Mouse (Mus musculus): ENCODE measurements at regions not wholly inside any gene's neighbourhood (a gene's known extent, or its start where the extent isn't known, plus 50 kb on each side); places are given as distances from the start of the nearest gene placed in this dataset.

GRCm38 (mm10) chr6:51208660-51209396, 223.6 kb upstream of the Nfe2l3 start:
- peak; percentile 90 for DNase-seq (ENCODE audit: low read depth, low spot score)

GRCm38 (mm10) chr6:51211418-51211817, 221.1 kb upstream of the Nfe2l3 start:
- peak; percentile 43 for DNase-seq (ENCODE audit: low read depth, low spot score)

DNA sequence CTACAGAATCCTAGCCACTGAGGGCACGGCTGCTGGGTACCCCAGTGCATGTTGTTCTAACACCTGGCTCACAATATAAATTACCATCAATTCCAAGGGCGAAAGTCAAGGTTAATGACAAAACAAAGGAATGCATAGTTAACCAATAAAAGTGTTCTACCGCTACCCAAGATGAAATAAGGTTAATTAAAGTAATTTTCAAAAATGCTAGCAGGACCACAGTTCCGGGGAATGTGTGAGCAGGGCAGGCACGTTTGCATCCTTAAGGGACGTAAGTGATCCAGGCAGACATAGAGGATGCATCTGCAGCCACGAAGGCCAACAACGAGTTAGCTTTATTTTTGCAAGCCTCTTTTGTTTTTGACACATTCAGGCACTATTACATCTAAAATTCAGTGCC, 220.3 kb upstream of the Nfe2l3 start:
- DNase-seq (ENCODE audit: low read depth, low spot score), result no peak

DNA sequence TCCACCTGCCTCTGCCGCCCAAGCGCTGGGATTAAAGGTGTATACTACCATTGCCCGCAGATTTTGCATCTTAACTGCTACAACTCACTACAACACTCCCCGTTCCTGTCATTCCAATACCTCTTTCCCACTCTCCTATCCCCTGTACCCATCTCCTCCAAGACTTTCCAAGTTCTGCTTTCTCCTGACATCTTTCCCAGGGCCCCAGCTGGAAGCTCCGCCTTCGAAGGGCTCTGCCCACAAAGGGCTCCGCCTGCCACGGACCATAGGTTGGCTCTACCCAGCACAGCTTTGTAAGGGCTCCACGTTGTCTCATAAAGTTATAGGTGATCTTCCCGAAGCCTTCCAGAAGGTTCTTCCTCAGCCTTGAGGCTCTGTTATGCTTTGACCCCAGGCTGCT, 217.1 kb upstream of the Nfe2l3 start:
- no peak for DNase-seq (ENCODE audit: low read depth, low spot score)

DNA sequence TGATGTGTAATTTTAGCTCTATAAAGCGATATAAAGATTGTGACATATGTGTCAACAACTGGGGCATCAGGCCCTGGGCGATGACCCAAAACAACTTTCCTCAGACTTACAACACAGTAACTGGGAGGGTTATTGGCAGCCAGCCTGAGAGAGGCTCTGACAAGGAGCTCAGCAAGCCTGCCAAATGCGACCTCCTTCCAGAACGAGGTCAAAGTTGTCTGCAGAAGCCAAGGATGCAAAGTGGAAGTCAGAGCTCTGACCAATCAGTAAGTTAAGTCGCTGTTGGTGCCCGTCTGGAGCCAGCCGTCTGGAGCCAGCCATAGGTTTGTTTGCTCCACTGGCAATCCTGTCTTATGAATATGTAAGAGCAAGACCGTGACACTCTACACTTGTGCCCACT, 216.0 kb upstream of the Nfe2l3 start:
- no peak for DNase-seq (ENCODE audit: low read depth, low spot score)

- DNase-seq (ENCODE audit: low read depth, low spot score), result peak; percentile 27
Measured at GRCm38 (mm10) chr6:51219691-51220090, 212.8 kb upstream of the Nfe2l3 start.

- DNase-seq (ENCODE audit: low read depth, low spot score), result no peak
Measured at GRCm38 (mm10) chr6:51220778-51221177, 211.7 kb upstream of the Nfe2l3 start.

GRCm38 (mm10) chr6:51236077-51236740, 196.3 kb upstream of the Nfe2l3 start:
- no peak for DNase-seq (ENCODE audit: low read depth, low spot score)

DNA sequence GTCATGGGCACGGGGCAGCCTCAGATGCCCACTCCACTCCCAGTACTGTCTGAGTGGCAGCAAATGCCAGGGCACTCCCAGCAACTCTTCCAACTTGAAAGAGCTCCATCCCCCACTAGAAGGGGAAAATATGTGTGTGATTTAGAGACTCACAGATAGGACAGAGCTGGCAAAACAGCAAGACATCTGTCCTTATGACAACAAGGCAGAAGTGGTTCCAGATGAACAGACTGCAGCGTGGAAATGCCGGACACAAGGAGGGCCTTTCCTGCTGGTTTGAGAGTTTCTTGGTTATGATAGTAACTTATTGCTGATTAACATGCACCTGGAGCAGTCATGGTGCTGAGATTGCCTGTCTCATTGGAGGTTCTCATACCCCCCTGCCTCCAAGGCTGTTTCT, 192.4 kb upstream of the Nfe2l3 start:
- DNase-seq (ENCODE audit: low read depth, low spot score), result no peak

DNA sequence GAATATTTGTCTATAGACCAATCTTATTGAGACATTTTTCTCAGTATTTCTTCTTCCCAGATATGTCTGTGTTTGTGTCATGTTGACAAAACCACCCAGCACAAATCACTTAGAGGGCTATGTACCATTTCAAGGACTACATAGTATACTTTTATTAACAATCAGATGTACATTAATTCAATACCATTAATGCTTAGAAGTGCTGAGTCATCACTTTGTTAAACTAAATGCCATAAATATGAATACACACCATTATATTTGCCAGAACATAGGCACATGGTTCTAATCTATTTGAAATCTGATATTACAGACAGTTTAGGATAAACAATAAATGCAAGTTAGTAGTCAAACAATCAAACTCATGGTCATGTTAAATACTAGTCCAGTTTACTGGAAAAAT, 182.2 kb upstream of the Nfe2l3 start:
- no peak for DNase-seq (ENCODE audit: low read depth, low spot score)

- no peak for DNase-seq (ENCODE audit: low read depth, low spot score)
Measured at GRCm38 (mm10) chr6:51251432-51251831, 181.0 kb upstream of the Nfe2l3 start.

DNA sequence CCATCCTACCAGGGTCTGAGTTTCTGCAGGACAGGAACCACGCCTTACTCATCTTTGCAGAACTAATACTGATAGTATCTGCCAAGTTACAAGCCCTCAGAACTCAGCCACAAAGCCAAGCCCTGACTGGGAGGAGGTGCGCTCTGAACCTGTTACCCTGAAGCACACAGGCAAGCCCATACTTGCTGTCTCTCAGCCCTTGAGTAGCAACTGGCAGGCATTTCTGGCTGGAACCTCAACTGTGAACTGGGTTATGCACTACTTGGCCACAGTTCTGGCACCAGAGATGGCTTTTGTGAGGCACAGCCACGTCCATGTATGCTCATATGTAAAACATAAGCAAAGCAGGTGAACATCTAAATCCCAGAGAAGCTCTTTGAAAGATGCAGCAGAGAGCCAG, 179.7 kb upstream of the Nfe2l3 start:
- DNase-seq (ENCODE audit: low read depth, low spot score), result no peak

DNA sequence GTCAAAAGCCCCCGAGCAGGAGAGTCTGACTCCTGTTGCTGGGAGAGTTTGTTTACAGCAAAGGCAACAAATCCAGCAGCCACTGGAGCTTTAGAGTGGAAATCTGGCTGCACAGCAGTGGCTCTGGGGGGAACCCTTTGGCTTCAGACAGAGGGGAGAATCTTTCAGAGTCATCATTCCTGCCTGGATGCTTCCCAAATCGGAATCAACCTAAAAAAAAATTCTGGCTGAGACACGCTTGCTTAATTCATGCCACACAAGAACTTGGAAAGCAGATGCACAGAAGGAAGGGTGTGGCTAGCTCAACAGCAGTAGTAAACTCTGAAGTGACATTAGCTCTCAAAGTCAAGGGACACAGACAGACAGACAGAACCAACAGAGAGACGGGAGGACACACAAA, 175.8 kb upstream of the Nfe2l3 start:
- DNase-seq (ENCODE audit: low read depth, low spot score), result no peak

DNA sequence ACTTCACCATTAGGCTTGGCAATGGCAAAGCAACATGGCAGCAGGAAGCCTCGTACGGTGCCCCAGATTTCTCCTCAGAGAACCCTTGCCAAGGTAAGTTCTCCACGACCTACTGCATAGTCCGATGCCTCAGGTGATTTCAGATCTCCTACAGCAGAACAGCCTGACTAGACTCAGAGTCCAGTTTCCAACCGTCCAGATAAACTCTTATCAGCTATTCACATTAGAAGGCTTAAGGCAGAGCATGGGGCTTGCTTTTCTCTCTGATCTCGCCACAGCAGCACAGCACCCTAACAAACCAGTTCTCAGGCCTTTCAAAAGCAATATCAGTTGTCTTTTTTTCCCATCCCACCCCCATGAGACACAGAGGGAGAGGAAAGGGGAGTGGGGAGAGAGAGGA, 174.9 kb upstream of the Nfe2l3 start:
- DNase-seq (ENCODE audit: low read depth, low spot score), result no peak

DNA sequence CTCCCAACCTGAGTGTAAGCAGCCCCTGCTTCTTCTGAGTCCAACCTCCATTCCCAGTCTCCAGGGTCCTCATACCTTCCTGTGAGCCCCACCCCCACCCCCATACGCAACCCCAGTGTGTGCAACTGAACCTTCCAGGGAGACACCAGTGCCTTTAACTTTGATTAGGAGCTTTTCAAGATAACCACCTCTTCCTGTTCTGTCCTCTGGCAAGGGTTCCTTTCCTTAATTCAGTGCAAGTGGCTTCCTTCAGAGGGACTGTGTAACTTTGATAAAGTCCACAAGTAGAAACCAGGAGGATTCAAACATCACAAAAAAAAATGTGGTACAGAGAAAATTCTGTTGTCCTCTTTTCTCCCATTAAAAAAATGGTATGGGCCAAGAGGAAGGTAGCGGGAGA, 174.2 kb upstream of the Nfe2l3 start:
- DNase-seq (ENCODE audit: low read depth, low spot score), result no peak

- DNase-seq (ENCODE audit: low read depth, low spot score), result no peak
Measured at GRCm38 (mm10) chr6:51263595-51263994, 168.9 kb upstream of the Nfe2l3 start.

- DNase-seq (ENCODE audit: low read depth, low spot score), result no peak
Measured at GRCm38 (mm10) chr6:51265329-51265728, 167.1 kb upstream of the Nfe2l3 start.

DNA sequence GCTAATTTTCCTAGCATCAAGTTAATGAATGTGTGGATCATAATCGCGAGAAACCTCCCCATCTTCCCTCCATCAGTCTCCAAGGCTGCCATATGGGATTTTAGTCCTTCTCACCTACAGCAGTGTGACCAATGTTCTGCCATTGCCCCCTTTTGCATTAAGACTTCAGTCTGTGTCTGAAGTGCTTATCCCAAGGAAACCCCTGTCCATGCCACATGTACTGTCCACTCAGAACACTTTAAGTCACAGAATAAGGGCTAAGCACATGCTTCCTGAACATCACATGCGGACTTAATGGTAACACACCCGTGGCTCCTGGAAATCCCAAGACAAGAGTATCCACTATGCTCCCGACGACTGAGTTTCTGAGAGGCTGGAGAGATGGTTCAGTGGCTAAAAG, 165.7 kb upstream of the Nfe2l3 start:
- no peak for DNase-seq (ENCODE audit: low read depth, low spot score)

- DNase-seq (ENCODE audit: low read depth, low spot score), result no peak
Measured at GRCm38 (mm10) chr6:51267888-51268287, 164.6 kb upstream of the Nfe2l3 start.

DNA sequence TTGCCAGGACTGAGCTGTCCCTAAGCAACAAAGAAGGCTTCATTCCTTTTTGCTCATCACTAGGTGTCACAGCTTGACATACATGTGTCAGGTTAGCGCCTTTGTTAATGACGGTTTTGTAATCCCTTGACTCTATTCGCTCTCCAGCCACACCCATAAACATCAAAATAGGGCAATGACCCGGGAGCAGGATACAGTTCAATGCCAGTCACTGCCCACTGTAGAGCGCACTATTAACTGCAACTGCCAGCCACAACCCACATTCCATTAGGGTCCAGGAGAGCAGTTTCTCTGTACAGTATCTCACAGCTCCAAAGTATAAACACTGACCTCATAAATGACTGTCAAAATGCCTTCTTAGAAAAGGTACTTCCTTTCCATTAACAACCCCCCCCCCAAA, 163.5 kb upstream of the Nfe2l3 start:
- DNase-seq (ENCODE audit: low read depth, low spot score), result no peak

- DNase-seq (ENCODE audit: low read depth, low spot score), result peak; percentile 6
Measured at GRCm38 (mm10) chr6:51269617-51270016, 162.9 kb upstream of the Nfe2l3 start.

GRCm38 (mm10) chr6:51270216-51271127, 162.0 kb upstream of the Nfe2l3 start:
- DNase-seq (ENCODE audit: low read depth, low spot score), result peak; percentile 98

DNA sequence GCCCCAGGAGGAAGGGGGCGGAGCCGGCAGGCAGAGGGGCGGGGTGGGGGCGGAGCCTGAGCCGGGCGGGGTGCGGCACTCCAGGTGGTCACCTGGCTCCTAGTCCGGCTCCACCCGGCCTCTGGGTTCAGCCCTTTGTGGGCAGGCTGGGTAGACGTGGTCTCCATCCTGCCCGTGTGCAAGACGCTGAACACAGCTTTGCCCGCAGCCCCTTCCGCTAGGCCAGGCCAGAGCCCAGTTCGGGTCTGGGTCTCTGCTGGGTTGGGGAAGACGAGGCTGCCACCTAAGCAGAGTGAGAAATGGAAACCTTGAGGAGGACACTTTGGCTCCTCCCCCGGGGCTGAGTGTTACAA, 161.4 kb upstream of the Nfe2l3 start:
- no peak for DNase-seq (ENCODE audit: low read depth, low spot score)

Measured in ES-CJ7 (cell line).